Mouse (Mus musculus) R1 (cell line): ENCODE results near the gene Sdad1.

ENCODE experiments used
- DNase-seq: peaks from one replicate; pipeline ENCODE4 v3.0.0-alpha.2; 2018; ENCODE audit warnings: low read depth, low spot score

The Sdad1 gene

GRCm38 (mm10) chr5:92312046-92312715, 1.9 kb upstream of the Sdad1 start:
- peak; percentile 86 for DNase-seq

DNA sequence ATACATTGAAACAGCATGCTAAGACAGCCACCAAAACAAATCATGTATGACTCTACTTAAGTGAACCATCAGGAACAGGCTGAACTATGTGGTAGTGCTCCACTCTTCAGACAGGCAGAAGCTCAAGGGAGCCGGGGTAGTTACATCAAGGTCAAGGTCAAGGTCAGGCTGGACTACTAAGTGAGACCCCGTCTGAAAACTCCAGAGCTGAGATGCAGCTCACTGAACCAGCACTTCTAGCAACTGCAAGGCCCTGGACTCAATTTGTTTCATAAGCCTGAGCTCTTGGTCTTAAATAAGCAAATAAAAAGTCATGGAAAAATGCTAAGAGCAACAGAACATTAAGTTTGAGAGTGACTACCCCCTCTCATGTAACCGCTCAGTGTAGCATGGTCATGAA, 6.0 kb downstream of the Sdad1 start:
- no peak for DNase-seq

DNA sequence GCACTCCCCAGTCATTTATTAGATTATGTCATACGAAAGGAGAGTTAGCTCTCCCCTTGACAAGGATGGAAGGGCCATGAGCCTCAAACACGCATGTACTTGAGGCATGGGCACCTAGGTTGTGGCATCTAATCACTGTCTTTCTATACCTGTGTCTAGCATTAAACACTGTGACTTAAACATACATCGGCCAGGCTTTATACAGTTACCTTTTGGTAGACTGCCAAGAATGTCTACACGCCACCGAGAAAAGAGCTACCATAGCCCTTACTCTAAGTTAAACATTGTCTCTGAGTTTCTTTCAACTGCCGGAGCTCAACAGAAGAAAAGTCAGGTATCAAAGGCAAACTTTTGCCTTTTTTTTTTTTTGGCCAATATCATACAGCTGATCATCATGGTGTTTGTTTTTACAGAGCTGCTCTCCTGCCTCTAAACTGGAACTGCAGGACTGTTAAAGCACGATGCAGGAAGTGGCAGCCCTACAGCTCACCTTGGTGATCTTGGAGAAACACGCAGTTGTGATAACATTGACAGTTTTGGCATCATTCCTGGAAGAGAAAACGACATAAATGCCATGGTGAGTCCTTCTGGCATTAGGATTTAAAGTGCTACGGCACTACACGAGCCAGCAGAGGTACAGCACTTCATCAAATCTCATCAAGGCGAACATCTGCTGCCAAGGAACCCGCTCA, 8.0 kb downstream of the Sdad1 start:
- no peak for DNase-seq

DNA sequence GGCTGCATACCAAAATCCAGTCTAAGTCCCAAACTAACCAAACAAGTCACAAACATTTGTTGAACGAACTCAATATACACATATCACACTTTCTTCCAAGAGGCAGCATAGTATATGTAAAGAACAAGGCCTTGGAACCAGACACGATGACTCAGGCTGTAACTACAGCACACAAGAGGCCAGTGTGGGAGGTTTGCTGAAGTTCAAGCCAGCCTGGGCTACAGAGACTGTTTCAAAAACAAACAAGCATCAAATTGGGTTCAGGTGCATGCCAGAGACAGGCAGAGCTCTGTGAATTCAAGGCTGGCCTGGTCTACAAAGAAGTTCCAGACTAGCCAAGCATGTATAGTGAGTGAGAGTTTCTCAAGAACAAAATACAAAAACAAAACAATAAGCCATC, 15.8 kb downstream of the Sdad1 start:
- no peak for DNase-seq

DNA sequence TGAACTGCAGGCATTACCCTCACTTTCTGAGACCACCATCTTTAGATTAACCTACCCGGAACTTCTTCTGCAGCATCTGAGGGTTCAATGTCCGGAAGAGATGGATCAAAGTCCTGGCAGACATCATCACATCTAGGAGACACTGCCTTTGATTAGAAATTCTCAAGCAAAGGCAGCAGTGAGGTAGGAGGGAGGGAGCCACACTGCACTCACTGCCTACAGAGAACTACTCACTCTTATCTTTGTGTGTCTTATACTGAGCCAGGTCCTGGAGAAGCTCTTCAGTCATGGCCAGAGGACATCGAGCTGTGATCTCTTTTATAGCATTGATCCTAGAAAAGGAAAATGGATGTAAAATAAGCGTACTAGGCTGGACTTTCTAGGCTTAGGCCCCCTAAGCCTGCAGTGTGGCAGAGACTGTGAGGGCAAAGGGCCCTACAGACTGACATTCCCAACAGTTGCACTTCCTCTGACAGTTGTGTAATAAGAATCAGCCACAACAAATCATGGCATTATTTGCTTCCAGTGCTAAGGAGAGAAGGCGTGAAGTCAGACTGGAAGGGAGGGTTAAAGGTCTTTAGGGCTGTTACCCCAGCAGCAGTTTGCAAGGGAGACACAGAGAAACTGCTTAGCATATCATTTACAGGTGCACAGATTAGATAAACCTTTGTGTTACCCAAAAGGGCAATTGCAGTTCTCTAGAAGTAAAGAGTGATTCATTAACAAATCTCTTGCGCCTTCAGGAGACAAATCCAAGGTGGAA, 18.4 kb downstream of the Sdad1 start:
- no peak for DNase-seq

DNA sequence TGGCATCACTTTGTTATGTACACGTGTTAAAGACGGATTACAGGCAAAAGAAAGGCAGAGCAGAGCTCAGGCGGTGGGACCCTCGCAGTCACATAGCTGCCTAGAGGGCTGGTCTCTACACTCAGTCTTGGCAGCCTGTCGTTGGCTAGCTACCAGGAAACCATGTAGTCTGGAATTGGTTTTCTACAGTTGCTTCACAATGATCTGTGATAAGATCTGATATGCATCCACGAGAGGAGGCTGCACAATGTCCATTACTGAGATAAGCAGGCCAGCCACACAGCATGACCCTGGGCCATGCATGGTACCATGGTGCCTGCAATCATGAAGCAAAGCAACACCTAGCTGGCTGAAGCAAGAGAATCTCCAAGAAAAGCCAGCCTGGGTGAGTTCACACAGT, 22.4 kb downstream of the Sdad1 start:
- DNase-seq: no peak

DNA sequence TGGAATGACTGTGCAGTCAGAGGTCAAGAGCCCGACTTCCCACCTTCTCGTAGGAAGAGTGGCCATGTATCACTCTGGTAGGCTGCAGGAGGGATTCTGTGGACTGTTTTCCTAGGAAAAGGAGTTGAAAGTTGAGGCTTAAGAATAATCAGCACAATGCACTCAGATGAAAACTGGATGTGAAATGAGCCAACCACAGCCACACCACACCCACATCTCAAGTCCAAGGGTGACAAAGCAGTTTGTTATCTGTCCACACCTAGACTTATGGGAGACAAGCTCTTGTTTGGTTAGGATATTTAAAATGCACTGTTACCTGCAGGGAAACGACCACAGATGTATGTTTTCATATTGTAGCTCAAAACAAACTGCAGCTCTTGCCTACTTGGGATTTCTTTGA, 27.2 kb downstream of the Sdad1 start:
- DNase-seq: no peak

DNA sequence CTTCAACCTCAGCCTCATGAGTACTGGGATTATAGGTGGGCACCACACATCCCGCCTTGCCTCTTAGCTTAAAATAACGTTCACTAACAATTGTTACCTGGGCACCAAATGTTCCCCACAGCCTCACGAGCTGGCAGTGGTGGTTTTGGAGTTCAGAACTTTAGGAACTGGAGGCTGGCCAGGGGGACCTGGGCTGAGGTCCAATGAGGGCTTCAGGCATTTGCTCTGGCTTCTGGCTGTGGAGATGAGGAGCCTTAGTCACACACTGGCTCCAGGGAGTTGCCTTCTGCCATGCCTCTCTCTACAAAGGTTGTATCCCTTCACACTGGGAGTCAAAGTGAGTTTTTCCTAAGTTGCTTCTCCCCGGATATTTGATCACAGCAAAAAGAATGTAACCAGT, 27.7 kb downstream of the Sdad1 start:
- no peak for DNase-seq

- no peak for DNase-seq
These were observed 31.2 kb downstream of the Sdad1 start for GRCm38 (mm10) chr5:92278942-92279537.

- peak; percentile 88 for DNase-seq
These were observed 32.6 kb downstream of the Sdad1 start, which contains the start of gene Naaa for GRCm38 (mm10) chr5:92277437-92278394. Gene Naaa (minus strand): TSS chr5:92278170.

DNA sequence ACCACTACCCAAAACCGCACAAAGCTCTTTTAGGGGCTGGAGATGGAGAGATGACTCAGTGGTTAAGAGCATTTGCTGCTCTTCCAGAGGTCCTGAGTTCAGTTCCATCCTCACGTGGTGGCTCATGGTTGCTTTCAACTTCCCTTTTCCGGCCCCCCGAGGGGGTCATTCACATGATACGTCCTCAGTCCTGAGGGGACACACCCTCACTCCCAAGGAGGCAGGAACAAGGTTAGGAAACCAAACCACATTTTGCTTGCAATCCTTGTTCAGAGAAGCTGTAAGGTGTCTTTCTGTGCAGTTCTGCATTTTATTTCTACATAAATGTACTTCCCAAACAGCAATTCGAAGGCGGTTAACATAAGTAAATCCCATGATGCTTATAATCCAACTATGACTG, 39.8 kb downstream of the Sdad1 start:
- DNase-seq: no peak

DNA sequence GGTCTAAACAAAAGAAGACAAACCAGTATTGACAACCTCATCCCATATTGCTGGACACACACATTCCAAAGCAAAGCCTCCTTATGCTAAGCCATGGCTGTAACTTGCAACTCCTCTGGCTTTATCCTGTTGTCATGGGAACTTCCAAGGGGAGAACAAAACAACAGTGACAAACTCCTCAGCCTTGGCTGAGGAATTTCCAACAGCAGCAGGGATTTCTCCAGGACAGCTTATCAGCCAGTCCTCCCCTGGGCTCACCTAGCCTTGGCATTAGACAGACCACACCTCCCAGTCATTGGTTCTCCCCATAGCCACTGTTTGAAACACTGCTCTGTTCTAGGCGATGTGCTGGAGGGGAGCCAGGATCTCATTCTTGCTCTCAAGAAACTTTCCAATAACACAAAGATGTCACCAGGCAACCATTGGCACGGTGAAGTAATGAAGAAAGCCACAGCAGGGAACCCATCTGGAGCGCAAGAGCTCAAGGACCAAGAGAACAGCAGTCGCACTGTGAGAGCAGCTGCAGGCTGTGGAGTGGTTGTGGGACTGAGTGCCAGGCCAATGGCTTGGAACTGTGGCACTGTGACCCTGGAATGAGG, 46.4 kb downstream of the Sdad1 start:
- DNase-seq: peak; percentile 80

- DNase-seq: no peak
These were observed 47.6 kb downstream of the Sdad1 start for GRCm38 (mm10) chr5:92262646-92263045.

DNA sequence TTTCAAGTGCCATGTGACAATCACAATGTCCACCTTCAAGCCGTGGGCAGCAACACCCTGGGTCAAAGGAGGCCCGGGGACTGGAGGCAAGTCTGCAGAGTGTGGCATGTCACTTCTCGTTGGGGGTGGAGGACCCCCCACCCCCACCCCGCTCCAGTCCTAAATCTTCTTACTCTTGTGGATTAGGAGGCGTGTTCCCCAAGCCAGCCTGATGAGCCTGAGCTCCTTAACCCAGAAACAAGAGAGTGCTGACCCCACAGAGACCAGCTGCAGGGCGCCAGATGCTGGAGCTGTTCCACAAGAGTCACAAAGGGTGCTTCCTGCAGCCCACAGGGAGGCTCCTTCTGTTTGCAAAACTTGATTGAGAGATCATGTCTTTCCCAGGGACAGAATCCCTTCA, 54.1 kb downstream of the Sdad1 start, which contains the start of gene Ppef2:
TSS of gene Ppef2 (minus strand) at position 61 of the 400 bp plus-strand sequence.
- DNase-seq: no peak

DNA sequence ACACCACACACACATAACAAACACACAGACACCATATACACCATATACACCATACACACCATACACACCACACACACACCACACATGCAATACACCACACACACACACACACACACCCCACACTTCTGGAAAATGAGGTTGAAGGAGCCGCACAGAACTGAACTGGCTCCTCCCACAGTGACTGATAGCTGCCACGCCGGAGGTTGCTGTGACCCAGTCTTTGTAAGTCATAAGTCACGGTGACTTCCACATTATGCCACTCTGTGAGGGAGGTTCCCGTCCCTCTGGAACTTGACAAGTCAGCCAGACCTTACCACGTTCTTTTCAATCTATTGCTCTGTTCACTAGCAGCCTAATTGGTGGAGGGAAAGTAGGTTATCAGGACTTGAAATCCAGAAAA, 55.8 kb downstream of the Sdad1 start:
- no peak for DNase-seq

DNA sequence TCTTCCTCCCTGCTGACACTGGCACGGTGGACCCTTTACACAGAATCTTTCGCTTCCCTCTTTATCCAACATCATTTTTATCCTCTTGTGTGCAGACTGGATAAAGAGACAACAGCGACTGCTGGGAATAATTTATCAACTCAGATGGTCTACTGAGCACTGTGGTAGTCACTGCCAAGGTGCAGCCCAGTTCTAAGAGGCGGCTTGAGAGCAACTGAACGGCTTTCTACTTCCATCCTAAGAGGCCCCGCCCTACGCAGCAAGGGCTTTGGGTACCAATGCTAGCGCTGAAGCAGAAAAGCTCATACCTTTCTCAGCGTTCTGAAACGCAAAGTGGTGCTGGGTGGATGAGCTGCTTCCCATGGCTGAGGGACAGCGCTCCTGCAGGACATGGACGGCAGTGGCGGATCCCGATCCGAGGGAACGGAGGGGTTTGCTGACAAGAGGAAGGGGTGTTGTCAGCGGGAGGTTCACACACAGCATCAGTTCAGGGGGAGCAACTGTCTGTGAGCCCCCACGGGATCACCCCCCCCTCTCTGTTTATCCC, 57.4 kb downstream of the Sdad1 start:
- peak; percentile 61 for DNase-seq

- peak; percentile 58 for DNase-seq
These were observed 58.2 kb downstream of the Sdad1 start for GRCm38 (mm10) chr5:92252031-92252430.

DNA sequence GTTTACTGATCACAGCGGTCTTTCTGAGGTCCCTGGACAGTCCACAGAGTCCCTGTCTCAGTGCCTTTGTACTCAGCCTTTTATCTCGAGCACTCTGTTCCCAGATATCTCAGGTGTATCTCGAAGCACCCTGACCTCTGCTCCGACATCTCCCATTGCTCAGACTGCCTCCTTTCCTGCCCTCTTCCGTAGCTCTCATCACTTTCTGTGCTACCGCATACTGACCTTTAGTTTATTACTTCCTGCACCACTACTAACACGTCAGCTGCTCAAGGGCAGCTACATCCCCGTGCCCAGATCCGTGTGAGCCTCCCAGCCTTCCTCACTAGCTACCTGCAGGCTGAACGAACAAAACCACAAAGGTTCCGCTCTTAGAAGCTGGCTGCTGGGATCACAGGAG, 61.7 kb downstream of the Sdad1 start:
- DNase-seq: no peak

DNA sequence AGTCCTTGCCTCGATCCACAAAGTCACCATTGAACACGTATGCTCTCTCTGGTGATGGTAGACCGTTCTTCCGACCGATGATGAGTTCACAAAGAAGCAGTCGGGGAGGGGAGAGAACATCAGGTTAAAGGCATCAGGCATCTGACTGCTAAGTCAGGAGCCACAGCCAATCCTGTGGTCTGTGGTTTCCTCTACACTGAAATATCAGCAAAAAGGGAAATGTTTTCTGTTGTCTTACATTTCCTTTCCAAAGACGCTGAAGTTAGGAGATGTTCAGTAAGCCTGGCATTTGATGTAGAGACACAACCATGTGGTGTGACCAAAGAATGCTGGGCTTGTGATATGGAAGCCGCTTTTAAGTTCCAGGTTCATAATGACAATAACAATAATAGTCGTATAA, 64.8 kb downstream of the Sdad1 start:
- no peak for DNase-seq

DNA sequence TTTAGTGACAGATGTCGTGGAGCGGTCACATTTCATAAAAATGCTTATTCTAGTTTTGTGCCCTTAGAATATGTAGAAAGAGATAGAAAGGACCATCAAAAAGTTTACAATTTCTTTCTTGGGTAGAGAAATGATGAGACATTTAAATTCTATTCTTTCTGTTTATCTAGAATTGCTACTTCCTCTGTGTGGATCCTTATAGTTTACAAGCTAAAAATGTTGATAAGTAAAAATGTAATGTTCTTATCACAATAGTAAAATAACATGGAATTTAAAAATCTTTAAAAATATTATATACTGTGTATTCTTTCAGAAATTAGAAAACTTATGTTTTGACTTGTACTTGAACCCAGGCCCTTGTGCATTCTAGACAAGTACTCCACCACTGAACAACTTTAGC, 65.4 kb downstream of the Sdad1 start:
- DNase-seq: no peak
